10 mouse cellular contexts compared by ENCODE assay signal in the genomic region with DNA sequence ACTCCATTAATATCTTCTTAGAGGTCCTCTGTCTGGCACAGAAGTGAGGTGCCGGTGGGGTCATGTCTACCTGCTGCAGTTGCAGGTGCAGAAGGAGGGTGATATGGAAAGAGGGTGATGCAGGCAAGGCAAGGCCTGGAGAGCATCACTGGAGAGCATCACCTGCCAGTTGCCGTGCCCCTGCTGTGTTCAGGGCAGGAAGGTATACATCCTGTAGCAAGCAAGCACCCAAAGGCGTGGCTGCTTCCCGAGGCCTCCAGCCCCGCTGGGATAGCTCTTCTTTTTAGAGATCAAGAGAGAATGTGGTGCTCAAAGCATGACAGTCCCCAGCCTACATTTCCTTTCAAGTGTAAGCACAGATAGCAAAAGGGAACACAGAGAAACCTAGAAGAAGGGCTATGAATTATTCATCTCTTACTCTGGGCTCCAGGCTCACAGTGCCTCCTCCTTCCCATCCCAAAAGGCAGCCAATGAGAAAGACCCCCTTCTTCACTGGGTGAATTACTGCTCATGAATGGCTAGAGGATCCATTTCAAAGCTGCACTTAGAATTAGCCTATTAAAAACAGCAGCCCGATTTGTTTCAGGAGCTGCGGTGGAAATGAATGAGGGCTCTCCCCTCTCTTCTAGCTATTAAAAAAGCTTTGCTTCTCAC. TPM values are rescaled to one million over a fixed set of nuclear protein-coding genes. Genes with fewer than 3 reads are reported as not detected.
A peak's percentile ranks its signal among the peaks of the same experiment; 100 is the strongest.
DNase-seq lines count a peak whose midpoint lies in the region; ATAC-seq lines count a peak whose summit lies in the region.
"Had no signal": no experiment of that assay in that cellular context is flagged by ENCODE, and none has a peak within 500 bp of the region (broad histone marks: within the 10 kb centered on the region; RNA-seq: fewer than 3 reads in every experiment).

No protein-coding gene starts in this region.

- no peaks in the 10 kb centered on the region for H3K9me3 ChIP-seq in forebrain, embryonic 15.5 days

- no peaks in the 10 kb centered on the region for H3K36me3 ChIP-seq in forebrain, embryonic 15.5 days

- 16% methylated on average over 7 of the region's 7 CpGs for WGBS in forebrain, embryonic 15.5 days

- DNase-seq in layer of hippocampus, adult 8-10 months (ENCODE audit: low spot score in 2 of 2): peak; percentile 24 to 26
- no peak for DNase-seq in layer of hippocampus, adult 11-12 months (ENCODE audit: low spot score)
- peak; percentile 48 to 63 for DNase-seq in left cerebral cortex, postnatal 14 days (ENCODE audit: low spot score in 2 of 2)
- peak; percentile 38 for DNase-seq in right cerebral cortex, adult 18-20 months
- no peak for DNase-seq in adrenal gland, postnatal 10 days
- DNase-seq in lung, postnatal 14 days: no peak
- no peak for DNase-seq in heart, adult 9 months (ENCODE audit: low spot score in 2 of 2)

- H3K4me1 ChIP-seq in forebrain, embryonic 15.5 days: peaks cover 24% of the 10 kb centered on the region

- ATAC-seq in forebrain, embryonic 15.5 days (replicated peaks): peak; percentile 97

- no peak overlapping the region for H3K9ac ChIP-seq in forebrain, embryonic 15.5 days (replicated peaks)

- H3K4me2 ChIP-seq in forebrain, embryonic 15.5 days (replicated peaks): peak overlapping the region; percentile 35

- H3K27ac ChIP-seq in forebrain, embryonic 15.5 days (replicated peaks): peak overlapping the region; percentile 79
- H3K27ac ChIP-seq: left cerebral cortex, adult 2 months had no signal

- H3K4me3 ChIP-seq in forebrain, embryonic 15.5 days: peak overlapping the region; percentile 20
- H3K4me3 ChIP-seq: left cerebral cortex, adult 2 months had no signal

- H3K27me3 ChIP-seq in forebrain, embryonic 15.5 days: no peaks in the 10 kb centered on the region

- intact Hi-C loops in left cerebral cortex, postnatal 14 days (cut with DNase I): no loop called here

RNA-seq across cellular contexts. Expression of gene Agbl1, which starts 44.6 kb away (rescaled TPM):
- under 1 TPM; 0.25 to 0.52 (median 0.42) TPM for total RNA-seq in layer of hippocampus, adult 8-10 months (2022)
- 0.20 and 0.24 TPM in 2 replicates for polyA plus RNA-seq in forebrain, embryonic 15.5 days (2015; fragmentation: Nextera tagmentation; extraction: Ambion mirVana)
- under 1 TPM; 0.15 to 0.20 TPM for total RNA-seq in left cerebral cortex, postnatal 14 days (2021)
- under 1 TPM; 0.15 to 0.64 TPM for total RNA-seq in adrenal gland, postnatal 10 days (2021)
- polyA plus RNA-seq: thymus, postnatal 0 days had no signal

Comparison
In these comparisons a context has a peak if more than half of its experiments do, and no peak if none do; other contexts are left out.
1. DNase-seq: peak in layer of hippocampus, adult 8-10 months (2 of 2), left cerebral cortex, postnatal 14 days (2 of 2) and right cerebral cortex, adult 18-20 months (single experiment); none in layer of hippocampus, adult 11-12 months (single experiment), adrenal gland, postnatal 10 days (single experiment), lung, postnatal 14 days (single experiment) and heart, adult 9 months (0 of 2).